Mouse (Mus musculus): Measurements from ENCODE around the gene Fuk. TPM values are rescaled to one million over a fixed set of nuclear protein-coding genes. Genes with fewer than 3 reads are reported as not detected.

Fuk gene
- 2.8 and 2.9 TPM in 2 replicates for polyA plus RNA-seq (2015; fragmentation: Nextera tagmentation; extraction: Ambion mirVana)

GRCm38 (mm10) chr8:110901839-110902578 is at the start of gene Fuk:
Gene Fuk, minus strand, starts transcription at chr8:110902488.

DNA sequence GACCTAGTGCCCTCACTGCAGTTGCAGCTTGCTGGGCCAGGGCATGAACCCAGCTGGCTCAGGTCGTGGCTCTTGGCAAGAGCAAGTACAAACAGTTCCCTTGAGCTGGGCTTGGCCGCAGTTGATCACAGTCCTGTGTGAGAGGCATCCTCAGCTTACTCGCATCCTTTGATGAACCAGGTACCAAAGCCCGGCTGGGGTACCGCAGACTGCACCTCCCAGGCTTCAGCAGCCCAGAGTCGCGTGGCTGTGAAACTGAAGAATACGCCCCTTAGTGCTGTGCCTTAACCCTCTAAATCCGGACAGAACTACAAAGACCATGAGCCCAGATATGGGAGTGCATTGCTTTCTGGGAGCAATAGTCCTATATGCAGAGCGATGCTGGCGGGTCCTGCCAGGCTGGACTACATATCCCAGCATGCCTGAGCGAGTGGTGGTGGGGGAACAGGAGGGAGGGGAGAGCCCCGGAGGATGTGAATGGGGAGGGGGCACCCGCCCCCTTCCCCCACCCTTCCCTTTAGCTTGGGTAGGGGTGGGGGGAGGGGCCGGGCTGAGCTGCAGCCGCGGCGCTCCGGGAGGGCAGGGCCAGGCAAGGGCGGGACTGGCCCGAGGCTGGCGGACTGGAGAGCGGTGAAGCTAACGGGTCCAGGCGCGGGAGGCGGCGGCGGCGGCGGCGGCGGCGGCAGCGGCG is 17.2 kb upstream of the Fuk start, which contains the start of gene St3gal2:
Gene St3gal2, plus strand, starts transcription at position 582 of the 691 bp plus-strand sequence.

GRCm38 (mm10) chr8:110846405-110847170 is 55.7 kb downstream of the Fuk start, which contains the start of the genes Cog4 and Sf3b3:
Gene Cog4, plus strand, starts transcription at chr8:110846600.
Gene Sf3b3, minus strand, starts transcription at chr8:110846787.

Other genes starting within 250 kb of the Fuk start
- 8.2 and 12.9 TPM in 2 replicates for gene Mtss1l, start 181.0 kb downstream of the Fuk start, polyA plus RNA-seq (2015; fragmentation: Nextera tagmentation; extraction: Ambion mirVana)
- gene Il34, start 96.6 kb downstream of the Fuk start, polyA plus RNA-seq (2015; fragmentation: Nextera tagmentation; extraction: Ambion mirVana): 1.1 and 2.4 TPM in 2 replicates
- 31.5 and 32.3 TPM in 2 replicates for gene Cog4, start 55.9 kb downstream of the Fuk start, polyA plus RNA-seq (2015; fragmentation: Nextera tagmentation; extraction: Ambion mirVana)
- gene Sf3b3, start 55.7 kb downstream of the Fuk start, polyA plus RNA-seq (2015; fragmentation: Nextera tagmentation; extraction: Ambion mirVana): 70.4 and 72.5 TPM in 2 replicates
- 20.4 and 24.7 TPM in 2 replicates for gene St3gal2, start 17.4 kb upstream of the Fuk start, polyA plus RNA-seq (2015; fragmentation: Nextera tagmentation; extraction: Ambion mirVana)
- gene Ddx19a, start 95.3 kb upstream of the Fuk start, polyA plus RNA-seq (2015; fragmentation: Nextera tagmentation; extraction: Ambion mirVana): 11.9 and 12.0 TPM in 2 replicates
- 2.6 and 2.7 TPM in 2 replicates for gene Ddx19b, start 129.3 kb upstream of the Fuk start, polyA plus RNA-seq (2015; fragmentation: Nextera tagmentation; extraction: Ambion mirVana)
- gene Aars, start 130.7 kb upstream of the Fuk start, polyA plus RNA-seq (2015; fragmentation: Nextera tagmentation; extraction: Ambion mirVana): 32.5 and 35.4 TPM in 2 replicates
- 14.8 and 17.4 TPM in 2 replicates for gene Exosc6, start 153.9 kb upstream of the Fuk start, polyA plus RNA-seq (2015; fragmentation: Nextera tagmentation; extraction: Ambion mirVana)
- gene Clec18a, start 189.9 kb upstream of the Fuk start, polyA plus RNA-seq (2015; fragmentation: Nextera tagmentation; extraction: Ambion mirVana): not detected in 2 replicates
- gene Pdpr, start 192.1 kb upstream of the Fuk start, polyA plus RNA-seq (2015; fragmentation: Nextera tagmentation; extraction: Ambion mirVana): 4.2 and 5.5 TPM in 2 replicates